Mouse (Mus musculus): ENCODE data around the gene Slc27a1.

- TF ChIP-seq GABPA (IDR thresholded peaks at IDR 0.05; ENCODE audit: low read depth, low read length) (no peak), CTCF (IDR thresholded peaks at IDR 0.05 in 2 of 3, conservative IDR thresholded peaks at IDR 0.05 in 1 of 3; ENCODE audit: control insufficient read depth in 1 of 3, insufficient read depth in 1 of 3, low read depth in 2 of 3, low read length in 3 of 3, poor library complexity in 1 of 3, severe bottlenecking in 1 of 3) (no peak), MEF2A (IDR thresholded peaks at IDR 0.05; ENCODE audit: extremely low read depth, insufficient replicate concordance, low read depth, low read length, poor library complexity, severe bottlenecking) (no peak), MYC (IDR thresholded peaks at IDR 0.05; ENCODE audit: low read depth, low read length) (no peak), POLR2A (IDR thresholded peaks at IDR 0.05; ENCODE audit: control insufficient read depth in 1 of 2, insufficient read depth in 1 of 2, low read depth in 1 of 2, low read length in 2 of 2, poor library complexity in 1 of 2) (no peak), CHD2 (IDR thresholded peaks at IDR 0.05; ENCODE audit: low read length) (no peak), JUND (IDR thresholded peaks at IDR 0.05; ENCODE audit: low read depth, low read length) (no peak), MAX (IDR thresholded peaks at IDR 0.05; ENCODE audit: low read length) (no peak), CHD1 (IDR thresholded peaks at IDR 0.05; ENCODE audit: low read depth, low read length) (no peak), GATA1 (IDR thresholded peaks at IDR 0.05; ENCODE audit: low read depth, low read length) (no peak), POLR2AphosphoS2 (IDR thresholded peaks at IDR 0.05; ENCODE audit: low read length) (no peak), ZC3H11A (IDR thresholded peaks at IDR 0.05; ENCODE audit: low read depth, low read length) (no peak), ZMIZ1 (IDR thresholded peaks at IDR 0.05; ENCODE audit: low read depth, low read length) (no peak)
These were observed 4.4 kb downstream of the Slc27a1 start for GRCm38 (mm10) chr8:71572847-71573633.

Measured in MEL (cell line).